Mouse (Mus musculus) left cerebral cortex, adult 18-20 months (tissue): Measurements from ENCODE around the gene Rpp38. TPM values are rescaled to one million over a fixed set of nuclear protein-coding genes. Genes with fewer than 3 reads are reported as not detected.

Source experiments
- DNase-seq, 2 experiments: peaks; one replicate each; pipeline ENCODE4 v3.0.0; 2021 to 2022; ENCODE audit warnings: low spot score in 2 of 2, mixed read lengths in 1 of 2
- long read RNA-seq, 2 experiments: library from polyadenylated mRNA; stranded (forward); transcript quantifications; one replicate each; pipeline ENCODE4 v2.0.0; 2021
- total RNA-seq, 2 experiments: library from RNA; stranded (reverse); gene quantifications; 2 replicates each; pipeline ENCODE4 v1.2.3; 2021

Gene Rpp38
- total RNA-seq = 10 to 100 TPM in 1 of 2 experiments, 1 to 10 TPM in 1; 7.7 to 10.4 TPM
- long read RNA-seq, experiment 1, transcript Rpp38-201 (2 exons, 1,042 nt) = major isoform, 7 of 8 reads
- long read RNA-seq, experiment 1, partial matches to known transcripts = 0 of 8 reads
- long read RNA-seq, experiment 1, other reads (novel, unspliced or antisense) = 1 of 8 reads
- long read RNA-seq, experiment 2, transcript Rpp38-201 (2 exons, 1,042 nt) = major isoform, 5 of 6 reads
- long read RNA-seq, experiment 2, partial matches to known transcripts = 0 of 6 reads
- long read RNA-seq, experiment 2, other reads (novel, unspliced or antisense) = 1 of 6 reads

DNA sequence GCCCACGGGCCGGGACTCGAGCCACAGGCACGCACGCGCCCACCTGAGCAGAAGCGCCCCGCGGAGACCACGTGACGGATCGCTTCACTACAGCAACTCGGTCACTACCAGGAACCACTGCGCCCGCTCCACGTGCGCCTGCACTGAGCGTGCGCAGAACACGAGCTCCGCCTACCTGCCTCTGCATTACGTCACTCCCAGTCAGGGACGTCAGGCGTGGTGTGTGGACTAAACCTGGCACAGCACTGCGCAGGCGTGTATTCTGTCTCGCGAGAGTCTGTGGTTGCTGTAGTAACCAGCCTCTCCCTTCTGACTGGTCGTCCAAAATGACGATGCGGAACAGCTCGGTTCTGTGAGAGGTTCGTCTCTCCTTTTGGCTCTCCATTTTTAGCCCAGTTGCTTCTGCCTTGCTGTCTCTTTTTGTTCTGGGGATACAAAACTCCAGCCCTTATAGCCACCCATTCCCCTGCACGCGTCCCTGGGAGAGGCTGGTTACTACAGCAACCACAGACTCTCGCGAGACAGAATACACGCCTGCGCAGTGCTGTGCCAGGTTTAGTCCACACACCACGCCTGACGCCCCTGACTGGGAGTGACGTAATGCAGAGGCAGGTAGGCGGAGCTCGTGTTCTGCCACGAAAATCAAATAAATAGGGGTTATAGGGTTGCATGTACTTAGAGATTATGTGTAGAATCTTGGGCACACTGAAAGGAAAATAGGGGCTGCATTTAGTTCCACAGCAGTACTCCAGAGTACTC, at the start of gene Rpp38:
Rpp38 (minus strand) TSS at position 160 of the 759 bp plus-strand sequence.
- DNase-seq = peak; percentile 98 to 99

DNA sequence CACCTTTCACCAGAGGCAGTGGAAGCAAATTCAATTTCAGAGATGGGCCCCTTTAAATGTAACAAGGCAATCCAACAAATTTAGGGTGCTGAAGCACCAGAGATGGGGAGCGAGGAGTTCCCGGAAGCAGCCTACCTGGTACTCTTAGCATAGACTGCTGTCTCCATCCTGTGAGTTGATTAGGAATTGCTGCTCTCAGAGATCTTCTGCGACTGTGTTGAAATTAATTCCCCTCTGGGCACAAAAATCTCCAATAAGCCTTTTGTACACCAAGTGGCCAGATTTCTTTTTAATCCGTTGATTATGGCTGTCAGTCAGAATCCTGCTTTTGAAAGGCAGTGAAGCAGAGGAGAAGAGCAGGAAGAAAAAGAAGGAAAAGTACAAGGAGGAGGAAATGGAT, 32.7 kb upstream of the Rpp38 start:
- DNase-seq = no peak

DNA sequence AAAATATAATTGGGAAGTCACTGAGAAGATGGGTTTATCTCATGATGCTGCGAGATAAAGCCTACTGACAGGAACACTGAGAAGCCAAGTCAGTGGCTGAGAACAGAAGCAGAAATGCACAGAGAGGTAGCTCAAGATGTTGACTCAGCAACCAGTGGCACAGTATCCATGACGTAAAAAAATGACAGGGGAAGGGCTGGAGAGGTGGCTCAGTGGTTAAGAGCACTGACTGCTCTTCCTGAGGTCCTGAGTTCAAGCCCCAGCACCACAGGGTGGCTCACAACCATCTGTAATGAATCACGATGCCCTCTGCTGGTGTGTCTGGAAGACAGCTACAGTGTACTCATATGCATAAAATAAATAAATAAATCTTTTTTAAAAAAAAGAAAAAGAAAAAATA, 28.6 kb upstream of the Rpp38 start:
- no peak for DNase-seq

DNA sequence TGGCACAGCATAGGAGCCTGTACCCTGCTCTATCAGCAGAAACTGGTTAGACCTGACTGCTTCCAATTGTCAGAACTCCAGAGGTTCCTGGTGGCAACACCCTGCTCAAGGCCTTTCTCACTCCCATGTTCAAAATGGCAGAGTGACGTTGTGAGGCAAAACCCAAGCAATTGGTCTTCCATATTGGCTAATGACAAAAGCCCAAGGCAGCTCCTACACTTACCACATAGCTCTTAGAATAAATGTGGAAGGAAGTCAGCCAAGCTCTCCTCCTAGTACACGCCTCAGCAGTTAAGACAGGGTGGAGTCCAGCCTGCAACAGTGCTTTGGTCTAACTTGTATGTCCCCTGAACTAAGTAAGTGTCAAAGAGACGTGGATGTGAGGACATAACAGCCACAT, 25.4 kb upstream of the Rpp38 start:
- DNase-seq = no peak

DNA sequence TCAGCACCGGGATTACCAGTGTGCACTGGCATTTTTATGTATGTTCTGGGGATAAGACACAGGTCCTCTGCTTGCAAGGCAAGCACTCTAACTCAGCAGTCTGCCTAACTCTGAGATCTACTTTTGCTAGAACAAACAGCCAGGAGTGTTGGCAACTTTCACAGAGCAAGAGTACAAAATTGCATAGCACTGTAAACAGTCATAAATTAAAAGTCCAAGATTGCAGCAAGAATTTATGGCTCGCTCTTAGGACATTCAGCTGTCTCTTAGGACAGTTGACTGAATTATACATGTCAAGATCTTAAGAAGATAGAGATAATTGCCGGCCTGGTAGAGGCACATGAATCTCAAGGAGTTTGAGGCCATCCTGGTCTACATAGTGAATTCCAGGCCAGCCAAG, 23.9 kb upstream of the Rpp38 start:
- no peak for DNase-seq

DNA sequence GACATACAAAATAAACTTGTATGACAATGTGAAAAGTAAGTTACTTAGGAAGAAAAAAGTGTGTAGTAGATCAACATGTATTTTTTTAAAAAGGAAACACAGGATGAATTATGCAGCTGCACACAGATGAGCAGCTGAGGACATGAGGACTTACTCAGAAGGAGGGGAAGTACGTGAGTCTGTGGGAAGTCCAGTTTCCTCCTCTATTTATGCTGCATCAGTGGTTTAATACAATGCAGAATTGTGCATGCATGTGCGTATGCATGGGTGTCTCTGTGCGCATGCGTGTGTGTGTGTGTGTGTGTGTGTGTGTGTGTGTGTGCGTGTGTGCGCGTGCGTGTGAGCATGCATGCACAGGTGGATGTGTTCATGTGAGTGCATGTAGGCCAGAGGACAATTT, 23.4 kb upstream of the Rpp38 start:
- DNase-seq = no peak

DNA sequence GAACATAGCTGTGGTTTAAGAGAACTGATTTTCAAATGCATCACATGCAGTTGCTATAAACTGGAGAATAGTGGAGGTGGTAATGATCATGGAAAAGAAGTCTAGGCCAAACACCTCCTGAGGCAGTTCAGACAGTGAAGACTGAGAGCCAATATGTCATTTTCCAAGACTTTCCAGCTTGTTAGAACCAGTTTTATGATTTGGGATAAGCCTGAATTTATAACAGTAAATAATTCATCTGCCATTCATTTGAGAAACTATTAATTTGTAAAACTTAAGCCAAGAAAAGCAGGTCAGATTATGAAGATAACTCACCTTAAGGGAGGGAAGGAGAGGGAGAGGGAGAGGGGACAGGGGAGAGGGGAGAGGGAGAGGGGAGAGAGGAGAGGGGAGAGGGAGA, 20.7 kb upstream of the Rpp38 start:
- no peak for DNase-seq

DNA sequence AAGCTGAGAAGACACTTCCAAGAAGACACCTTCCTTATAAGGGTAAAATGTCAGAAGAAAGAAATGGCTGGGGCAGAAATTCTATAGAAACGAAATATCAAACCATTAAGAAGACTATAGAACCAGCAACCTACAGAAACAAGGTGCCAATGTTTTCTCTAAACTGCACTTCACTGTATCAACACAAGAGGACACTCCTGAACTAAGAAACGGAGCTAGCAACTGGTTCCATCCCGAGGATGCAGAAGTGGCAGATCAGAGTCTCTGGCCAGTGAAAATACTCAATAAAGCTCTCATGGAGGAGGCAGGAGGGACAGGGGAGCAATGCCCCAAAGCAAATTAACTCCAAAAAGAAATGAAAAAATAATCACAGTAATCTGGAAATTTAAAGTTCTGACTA, 16.5 kb upstream of the Rpp38 start:
- peak in 1 of 2 experiments; percentile 17 for DNase-seq

DNA sequence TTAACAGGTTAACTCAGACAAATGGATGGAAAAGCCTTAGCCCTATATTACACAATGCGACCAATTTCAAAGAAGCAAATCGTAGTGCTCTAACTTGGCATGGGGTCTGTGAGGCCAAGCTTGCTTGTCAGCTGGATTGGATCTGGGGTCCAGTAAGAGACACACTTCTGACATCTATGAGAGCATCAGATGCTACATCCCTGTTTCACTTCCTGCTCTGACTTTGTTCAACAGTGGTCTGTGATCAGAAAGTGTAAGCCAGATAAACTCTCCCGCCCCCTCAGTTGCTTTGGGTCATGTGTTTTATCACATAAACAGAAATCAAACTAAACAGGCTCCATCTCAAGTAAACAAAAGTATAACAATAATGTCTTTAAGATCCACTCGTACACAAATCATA, 16.0 kb upstream of the Rpp38 start:
- no peak for DNase-seq

DNA sequence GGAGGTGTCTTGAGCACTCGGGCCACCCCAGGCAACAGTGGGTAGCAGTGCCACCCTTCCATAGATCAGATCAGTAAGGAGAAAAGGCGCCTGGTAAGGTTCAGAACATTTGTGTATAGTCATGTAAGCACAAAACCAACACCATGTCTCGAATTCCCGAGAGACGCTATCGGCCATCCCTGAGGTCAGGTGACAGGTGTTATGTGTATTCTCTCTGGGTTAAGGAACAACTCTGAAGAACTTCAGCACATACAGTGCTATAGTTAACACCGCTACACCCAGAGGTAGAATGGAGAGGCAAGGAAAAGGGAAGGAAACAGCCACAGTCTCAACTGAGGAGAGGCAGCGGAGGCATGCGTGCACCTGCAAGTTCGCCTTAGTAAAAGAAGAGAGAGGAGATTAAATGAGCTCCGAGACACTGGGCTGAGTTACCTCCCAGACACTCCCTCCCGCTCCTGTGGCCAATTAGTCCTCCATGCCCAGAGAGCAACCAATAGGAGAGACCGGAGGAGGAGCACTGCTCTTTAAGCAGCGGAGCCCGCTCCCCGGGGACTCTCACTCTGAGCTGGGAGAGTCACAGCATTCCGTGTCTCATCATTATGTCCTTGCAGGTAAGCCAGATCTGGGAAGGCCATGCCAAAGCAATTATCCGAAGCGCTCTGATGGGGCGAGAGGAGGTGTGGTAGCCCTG, 3.3 kb upstream of the Rpp38 start, which contains the start of gene Acbd7:
Acbd7 (plus strand) TSS at position 558 of the 691 bp plus-strand sequence.
- DNase-seq = peak; percentile 48 to 66

DNA sequence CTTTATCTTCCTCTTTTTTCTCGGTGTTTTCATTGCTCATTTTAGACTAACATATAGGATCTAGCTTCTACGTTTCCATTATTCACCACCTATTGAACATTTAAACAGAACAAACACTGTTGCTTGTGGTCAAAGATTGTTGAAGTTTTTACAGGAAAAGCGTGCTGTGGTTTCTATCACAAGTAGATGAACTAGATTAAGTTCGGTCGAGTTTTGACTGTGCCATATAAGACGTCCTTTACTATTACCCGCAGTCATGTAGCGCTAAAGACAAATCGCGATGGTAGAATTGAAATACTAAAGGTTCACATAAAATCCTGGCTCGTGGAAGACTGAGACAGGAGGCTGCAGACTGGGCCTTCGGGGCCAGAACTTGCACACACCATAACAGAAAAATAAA, 1.3 kb upstream of the Rpp38 start:
- no peak for DNase-seq

DNA sequence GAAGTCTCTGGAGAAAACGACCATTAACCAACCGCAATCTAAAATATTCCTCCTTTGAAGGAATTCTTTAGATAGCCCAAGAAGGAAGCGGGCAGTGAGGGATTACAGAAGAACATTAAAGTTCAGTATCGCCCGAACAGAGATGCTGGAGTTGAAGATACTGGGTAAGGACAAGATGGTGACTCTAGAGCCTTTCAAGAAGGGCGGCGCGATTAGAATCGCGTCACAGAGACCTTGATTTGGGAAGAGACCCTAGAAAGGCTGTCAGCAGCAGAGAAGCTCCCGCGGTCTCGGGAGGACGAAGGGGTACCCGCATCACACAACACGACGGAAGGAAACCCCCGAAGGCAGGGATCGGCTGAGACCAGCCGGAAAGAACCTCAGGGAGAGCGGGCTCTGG, 387 bp downstream of the Rpp38 start:
- no peak for DNase-seq

DNA sequence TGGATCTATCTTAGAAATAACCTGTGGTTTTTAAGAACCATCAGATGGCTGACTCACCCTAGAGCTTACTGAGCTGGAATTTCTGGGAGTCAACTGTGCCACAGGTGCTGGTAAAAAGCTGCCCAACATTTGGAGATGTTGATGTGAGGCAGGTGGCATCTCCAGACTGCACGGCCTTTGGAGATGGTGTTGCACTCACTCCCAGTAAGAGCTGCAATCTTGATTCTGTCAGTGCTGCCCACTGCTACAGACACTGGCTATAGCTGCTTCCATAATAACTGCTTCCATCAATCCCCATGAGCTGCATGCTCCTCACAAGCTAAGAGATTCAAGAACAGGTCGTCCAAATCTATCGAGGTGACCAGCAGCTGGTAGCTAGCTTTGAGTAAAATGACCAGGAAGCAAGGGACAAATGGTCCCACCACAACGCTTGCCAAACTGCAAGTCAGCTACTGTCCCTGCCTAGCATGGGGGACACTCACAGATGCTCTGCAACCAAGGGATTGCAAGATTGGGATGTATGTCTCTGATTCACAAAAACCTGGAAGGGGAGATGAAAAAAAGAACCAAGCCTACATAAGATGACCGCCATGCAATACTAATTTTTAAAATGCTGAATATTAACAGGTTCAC, 1.3 kb downstream of the Rpp38 start:
- no peak for DNase-seq

DNA sequence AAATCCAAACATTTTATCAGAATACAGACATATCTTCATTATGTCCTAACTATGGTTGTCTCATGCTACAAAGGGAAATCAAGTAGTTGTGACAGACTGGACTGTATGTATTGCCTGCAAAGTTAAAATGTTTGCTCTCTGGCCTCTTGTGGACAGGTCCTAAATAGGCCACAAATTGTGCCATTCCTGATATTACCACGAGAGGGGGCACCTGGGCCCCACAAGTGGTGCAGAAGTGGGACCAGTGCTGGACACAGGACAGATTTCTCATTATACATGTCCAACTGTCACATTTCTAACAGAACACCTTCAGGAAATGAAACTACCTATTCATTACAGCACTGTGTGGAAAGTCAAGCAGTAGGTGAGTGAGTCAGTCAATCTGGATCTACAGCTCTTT, 5.1 kb downstream of the Rpp38 start:
- peak in 1 of 2 experiments; percentile 52 for DNase-seq

DNA sequence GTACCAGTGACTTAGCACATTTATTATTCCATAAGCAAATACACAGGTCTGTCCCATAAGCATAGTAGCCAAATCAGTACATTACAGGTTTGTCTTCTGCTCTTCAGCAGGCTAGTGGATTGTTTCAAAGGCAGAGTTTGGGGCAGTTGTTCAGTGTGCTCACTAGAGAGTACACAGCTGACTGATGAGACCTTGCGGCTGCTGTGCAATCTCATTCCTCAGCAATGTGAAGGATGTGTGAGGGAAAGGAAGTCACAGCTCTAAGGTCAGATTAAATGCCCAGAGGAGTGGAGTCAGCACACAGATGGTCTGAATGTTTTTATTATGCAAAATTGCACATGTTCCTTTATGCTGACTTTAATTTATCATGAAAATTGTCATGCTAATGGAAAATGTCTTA, 5.9 kb downstream of the Rpp38 start:
- no peak for DNase-seq

DNA sequence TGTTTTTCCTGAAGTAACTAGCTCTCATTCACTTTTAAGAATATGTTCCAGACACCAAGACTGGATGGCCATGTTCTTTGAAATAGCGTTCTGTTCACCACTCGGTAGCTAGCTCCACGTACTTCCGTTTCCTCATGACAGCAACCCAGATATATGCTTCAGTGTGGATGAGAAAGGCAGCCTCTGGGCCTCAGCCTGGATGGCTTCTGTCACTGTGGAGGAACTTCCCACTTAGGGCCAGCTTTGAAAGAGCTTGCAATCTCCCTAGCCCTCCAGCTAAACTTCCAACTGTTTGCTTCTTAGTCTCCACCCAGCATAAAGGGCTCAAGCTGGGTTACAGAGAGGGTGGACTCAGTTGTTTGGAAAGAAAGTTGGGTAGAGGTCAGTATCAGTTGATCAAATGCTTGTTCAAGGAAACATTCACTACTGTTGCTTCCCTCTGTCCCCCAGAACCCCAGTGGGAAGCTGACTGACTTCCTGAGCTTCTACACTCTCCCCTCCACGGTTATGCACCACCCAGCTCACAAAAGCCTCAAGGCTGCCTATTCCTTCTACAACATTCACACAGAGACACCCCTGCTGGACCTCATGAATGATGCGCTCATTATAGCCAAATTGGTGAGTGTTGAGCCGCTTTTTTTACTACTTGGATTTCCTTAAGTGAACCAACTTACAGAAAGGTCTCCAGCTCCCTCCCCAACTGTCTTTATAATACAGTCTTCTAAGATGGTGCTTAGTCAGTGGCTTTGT, 7.9 kb downstream of the Rpp38 start:
- no peak for DNase-seq

DNA sequence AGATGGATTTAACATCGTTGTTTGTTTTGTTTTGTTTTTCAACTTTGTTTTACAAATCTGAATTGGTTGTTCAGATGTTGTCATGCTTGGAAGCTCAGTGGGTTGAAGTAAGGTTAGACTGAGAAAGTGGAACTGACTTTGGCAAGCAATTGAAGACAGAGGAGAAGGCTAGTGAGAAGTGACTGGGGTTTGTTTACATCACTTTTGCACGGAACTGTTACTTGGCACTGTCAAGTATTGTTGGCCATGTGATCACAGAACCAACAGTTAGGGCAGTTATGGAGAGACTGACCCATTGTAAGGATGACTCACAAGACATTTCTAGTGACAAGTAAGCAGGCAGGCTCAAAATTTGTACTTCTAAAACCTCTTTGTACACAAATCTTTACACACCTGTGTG, 9.3 kb downstream of the Rpp38 start:
- DNase-seq = no peak

DNA sequence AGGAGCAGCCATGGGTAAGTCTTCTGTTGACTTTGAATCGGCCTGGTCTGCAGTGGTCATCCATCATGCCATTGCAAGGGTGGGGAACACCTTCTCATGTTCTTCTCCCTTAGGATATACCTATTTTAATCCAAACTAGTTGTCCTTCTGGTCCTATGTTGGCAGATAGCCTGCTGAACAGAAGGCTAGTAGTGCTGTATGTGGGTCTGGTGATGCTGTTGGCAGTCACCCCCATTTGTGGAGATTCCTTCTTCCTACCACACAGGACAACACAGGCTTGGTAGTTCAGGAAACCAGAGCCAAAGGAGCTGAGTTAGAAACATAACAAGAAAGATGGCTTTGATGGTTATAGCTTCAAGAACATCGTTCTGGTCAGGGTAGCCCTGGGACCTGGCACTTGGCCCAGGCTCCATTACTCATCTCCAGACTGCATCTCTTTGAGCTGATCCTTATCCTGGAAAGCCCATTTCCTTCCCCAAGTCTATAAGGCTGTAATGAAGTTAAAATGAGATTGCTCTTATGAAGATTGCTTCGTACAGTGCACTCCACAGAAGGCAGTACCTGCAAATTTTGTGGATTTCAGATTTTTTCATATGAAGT, 26.9 kb downstream of the Rpp38 start:
- DNase-seq = peak; percentile 42 to 45

DNA sequence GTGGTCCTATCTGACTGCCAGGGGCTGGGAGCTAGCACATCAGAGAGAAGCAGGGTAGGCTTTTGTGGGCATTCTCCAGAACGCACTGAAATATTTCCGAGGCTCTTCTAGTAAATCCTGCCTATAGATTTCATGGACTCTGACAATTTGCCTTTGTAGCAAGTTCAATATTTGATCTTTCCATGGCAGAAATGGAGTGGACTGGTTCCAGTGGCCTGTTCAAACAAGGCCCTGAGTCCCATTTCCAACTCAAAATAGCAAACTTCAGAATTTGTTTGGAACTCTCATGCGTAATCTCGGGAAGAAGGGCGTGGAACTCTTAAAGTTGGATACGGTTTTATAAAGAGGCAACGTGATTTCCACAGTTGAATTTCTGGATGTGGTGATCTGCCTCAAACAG, 36.6 kb downstream of the Rpp38 start:
- DNase-seq = no peak

DNA sequence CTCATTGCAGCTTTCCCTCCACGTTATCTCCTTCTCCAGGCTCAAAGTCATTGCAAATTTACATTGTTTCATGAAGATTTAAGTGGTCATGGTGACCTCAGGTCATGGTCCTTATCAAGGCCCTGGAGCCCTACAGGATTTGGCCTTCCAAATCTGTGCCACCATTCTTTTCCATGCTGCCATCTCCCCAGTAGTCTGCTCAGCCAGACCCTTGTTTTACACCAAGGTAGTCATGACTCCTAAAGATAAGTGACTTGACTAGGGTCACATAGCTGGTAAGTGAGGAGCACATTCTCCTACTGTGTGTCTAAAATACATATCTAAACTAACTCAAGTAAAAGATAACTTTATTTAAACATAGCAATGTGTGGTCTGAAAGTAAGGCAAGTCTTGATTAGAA, 40.3 kb downstream of the Rpp38 start:
- DNase-seq = no peak

DNA sequence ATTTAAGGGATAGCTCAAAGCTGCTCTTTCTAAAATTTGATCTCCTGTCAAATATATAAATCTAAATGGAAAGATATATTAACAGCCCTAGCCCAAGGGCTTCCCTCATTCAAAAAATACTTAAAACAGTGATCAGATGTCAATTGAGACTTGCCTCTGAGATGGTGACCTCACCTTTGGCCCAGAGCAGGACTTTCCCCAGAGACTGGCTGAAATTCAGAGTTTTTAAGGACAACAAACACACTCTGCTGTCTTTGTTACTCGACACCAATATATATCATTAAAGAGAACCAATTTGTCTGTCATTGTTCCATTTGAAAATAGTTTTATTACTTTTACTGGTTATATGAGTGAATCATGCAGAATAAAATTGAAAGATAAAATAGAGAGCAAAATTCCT, 42.9 kb downstream of the Rpp38 start:
- no peak for DNase-seq
